Mouse (Mus musculus) neural tube, embryonic 14.5 days (tissue): ENCODE data around the gene Xab2. TPM values are rescaled to one million over a fixed set of nuclear protein-coding genes. Genes with fewer than 3 reads are reported as not detected.

ENCODE experiments used
- ATAC-seq: fragments of 200-750 bp; cut with Nextera tagmentation; 2 replicates; pipeline ENCODE4 v1.8.0; 2017; ENCODE audit warnings: low read depth, mild to moderate bottlenecking, moderate TSS enrichment, moderate library complexity
- H3K27ac ChIP-seq: fragments of 300-500 bp; sonication (generic); 2 replicates; pipeline ENCODE4 v1.5.1; 2014; ENCODE audit warnings: low read depth, mild to moderate bottlenecking, control low read depth, low read length, moderate library complexity, mixed read lengths
- H3K27me3 ChIP-seq: fragments of 300-500 bp; sonication (generic); 2 replicates; pipeline ENCODE4 v1.6.1; 2014; ENCODE audit warnings: low read length; ENCODE audit not compliant: control insufficient read depth, insufficient read depth
- H3K36me3 ChIP-seq: fragments of 300-500 bp; sonication (generic); 2 replicates; pipeline ENCODE4 v1.6.1; 2014; ENCODE audit warnings: low read length, mixed read lengths; ENCODE audit not compliant: control insufficient read depth, insufficient read depth
- H3K4me1 ChIP-seq: fragments of 300-500 bp; sonication (generic); 2 replicates; pipeline ENCODE4 v1.6.1; 2014; ENCODE audit warnings: low read length; ENCODE audit not compliant: control insufficient read depth, insufficient read depth
- H3K4me2 ChIP-seq: fragments of 300-500 bp; sonication (generic); 2 replicates; pipeline ENCODE4 v1.6.1; 2014; ENCODE audit warnings: mild to moderate bottlenecking, low read depth, low read length, control low read depth
- H3K4me3 ChIP-seq: fragments of 300-500 bp; sonication (generic); 2 replicates; pipeline ENCODE4 v1.5.1; 2014; ENCODE audit warnings: low read depth, low read length, control low read depth, mixed read lengths
- H3K9ac ChIP-seq: fragments of 300-500 bp; sonication (generic); replicated peaks from 2 replicates; pipeline ENCODE4 v1.6.1; 2014; ENCODE audit warnings: low read depth, mild to moderate bottlenecking, control low read depth, low read length, mixed read lengths
- H3K9me3 ChIP-seq: fragments of 300-500 bp; sonication (generic); 2 replicates; pipeline ENCODE4 v1.6.1; 2016; ENCODE audit warnings: low read length; ENCODE audit not compliant: control insufficient read depth
- WGBS: fragments of 180-500 bp; shearing (Covaris S2); extraction: QIAGEN DNeasy Blood & Tissue Kit; methylation state at CpG from one replicate; pipeline ENCODE4 v1.1.7; 2014; 5-methylcytosine and 5-hydroxymethylcytosine counted together
- polyA plus RNA-seq: library from polyadenylated mRNA; unstranded; fragments of >200 nt; fragmentation: Nextera tagmentation; extraction: Ambion mirVana; gene quantifications from 2 replicates; pipeline ENCODE4 v1.2.1, GENCODE M21; 2014

Gene Xab2
- polyA plus RNA-seq, 1 experiment from 2014 or later = 48.0 TPM

GRCm38 (mm10) chr8:3579390-3580364, 41.4 kb downstream of the Xab2 start:
- no peaks in the 10 kb centered on the region for H3K36me3 ChIP-seq
- H3K27me3 ChIP-seq = no peaks in the 10 kb centered on the region
- ATAC-seq = no peak
- no peak overlapping the region for H3K9ac ChIP-seq
- 83% methylated on average over 9 of the region's 9 CpGs for WGBS
- H3K4me1 ChIP-seq = no peaks in the 10 kb centered on the region
- no peak overlapping the region for H3K27ac ChIP-seq
- H3K4me2 ChIP-seq = no peak overlapping the region
- H3K9me3 ChIP-seq = no peaks in the 10 kb centered on the region
- no peak overlapping the region for H3K4me3 ChIP-seq

- Histone ChIP-seq H3K4me1 (no peaks in the 10 kb centered on the region), H3K9ac (no peak overlapping the region), H3K9me3 (no peaks in the 10 kb centered on the region), H3K27me3 (no peaks in the 10 kb centered on the region), H3K4me3 (no peak overlapping the region), H3K27ac (no peak overlapping the region), H3K4me2 (no peak overlapping the region), H3K36me3 (no peaks in the 10 kb centered on the region)
- WGBS = 79% methylated on average over 15 of the region's 15 CpGs
- no peak for ATAC-seq
These were observed 44.7 kb downstream of the Xab2 start for GRCm38 (mm10) chr8:3576211-3576960.

- no peak overlapping the region for H3K27ac ChIP-seq
- 91% methylated on average over 3 of the region's 3 CpGs for WGBS
- H3K36me3 ChIP-seq = no peaks in the 10 kb centered on the region
- no peaks in the 10 kb centered on the region for H3K4me1 ChIP-seq
- H3K9me3 ChIP-seq = no peaks in the 10 kb centered on the region
- no peak overlapping the region for H3K4me3 ChIP-seq
- H3K27me3 ChIP-seq = no peaks in the 10 kb centered on the region
- no peak overlapping the region for H3K4me2 ChIP-seq
- no peak for ATAC-seq
- no peak overlapping the region for H3K9ac ChIP-seq
These were observed 46.6 kb downstream of the Xab2 start for GRCm38 (mm10) chr8:3574546-3574945.

- H3K4me3 ChIP-seq = no peak overlapping the region
- no peaks in the 10 kb centered on the region for H3K9me3 ChIP-seq
- H3K4me1 ChIP-seq = 0 out of 2 replicates have a peak, but pooled peaks cover 3% of the 10 kb centered on the region
- H3K9ac ChIP-seq = no peak overlapping the region
- no peaks in the 10 kb centered on the region for H3K27me3 ChIP-seq
- no peaks in the 10 kb centered on the region for H3K36me3 ChIP-seq
- no peak overlapping the region for H3K4me2 ChIP-seq
- 91% methylated on average over 5 of the region's 5 CpGs for WGBS
- no peak for ATAC-seq
- no peak overlapping the region for H3K27ac ChIP-seq
These were observed 51.3 kb downstream of the Xab2 start for GRCm38 (mm10) chr8:3569784-3570183.

GRCm38 (mm10) chr8:3568378-3568777, 52.7 kb downstream of the Xab2 start:
- Histone ChIP-seq H3K27me3 (no peaks in the 10 kb centered on the region), H3K4me2 (no peak overlapping the region), H3K9ac (no peak overlapping the region), H3K9me3 (no peaks in the 10 kb centered on the region), H3K27ac (no peak overlapping the region), H3K4me1 (0 out of 2 replicates have a peak, but pooled peaks cover 3% of the 10 kb centered on the region), H3K4me3 (no peak overlapping the region), H3K36me3 (no peaks in the 10 kb centered on the region)
- WGBS = 4% methylated on average over 7 of the region's 7 CpGs
- ATAC-seq = no peak

GRCm38 (mm10) chr8:3567641-3568371, 53.3 kb downstream of the Xab2 start, which contains the start of gene C330021F23Rik:
TSS of gene C330021F23Rik (plus strand) at chr8:3567990.
- 0 out of 2 replicates have a peak within 1 kb of the TSS, but pooled peaks have one; percentile 4 for H3K4me3 ChIP-seq

More at GRCm38 (mm10) chr8:3567641-3568371, 53.3 kb downstream of the Xab2 start, which contains the start of gene C330021F23Rik:
- Histone ChIP-seq H3K27me3 (no peaks in the 10 kb centered on the region), H3K36me3 (no peaks in the 10 kb centered on the region), H3K4me2 (peak within 1 kb of the TSS; percentile 30; the same call in 1 of the 2 replicates), H3K9ac (no peak within 1 kb of the TSS), H3K27ac (no peak within 1 kb of the TSS), H3K4me1 (0 out of 2 replicates have a peak, but pooled peaks cover 3% of the 10 kb centered on the region), H3K9me3 (no peaks in the 10 kb centered on the region)
- ATAC-seq = peak; percentile 41; the same call in 1 of the 2 replicates
- WGBS = 1% methylated on average over 12 of the region's 12 CpGs

Other genes starting within 250 kb of the Xab2 start
- 11.4 and 12.3 TPM in 2 replicates for gene Arhgef18, start 228.3 kb downstream of the Xab2 start, polyA plus RNA-seq
- 2.6 TPM in 2 replicates for gene Pex11g, start 153.6 kb downstream of the Xab2 start, polyA plus RNA-seq
- gene Tex45, start 150.5 kb downstream of the Xab2 start, polyA plus RNA-seq = 0.35 and 0.66 TPM in 2 replicates
- 26.4 and 43.5 TPM in 2 replicates for gene Zfp358, start 128.2 kb downstream of the Xab2 start, polyA plus RNA-seq
- 64.9 and 86.5 TPM in 2 replicates for gene Mcoln1, start 120.9 kb downstream of the Xab2 start, polyA plus RNA-seq
- 33.5 and 38.0 TPM in 2 replicates for gene Pnpla6, start 105.9 kb downstream of the Xab2 start, polyA plus RNA-seq
- gene C330021F23Rik, start 53.3 kb downstream of the Xab2 start, polyA plus RNA-seq = 0.60 TPM in 1 of 2 replicates, not detected in the other
- gene Camsap3, start 34.0 kb downstream of the Xab2 start, polyA plus RNA-seq = 51.3 and 52.9 TPM in 2 replicates
- 81.2 and 89.1 TPM in 2 replicates for gene Pet100, start 232 bp upstream of the Xab2 start, polyA plus RNA-seq
- gene Pcp2, start 4.2 kb upstream of the Xab2 start, polyA plus RNA-seq = 0.18 and 0.29 TPM in 2 replicates
- gene Stxbp2, start 9.6 kb upstream of the Xab2 start, polyA plus RNA-seq = 33.7 and 40.4 TPM in 2 replicates
- gene Retn, start 34.5 kb upstream of the Xab2 start, polyA plus RNA-seq = 0.54 and 0.63 TPM in 2 replicates
- 0.27 TPM in 1 of 2 replicates, not detected in the other for gene Mcemp1, start 44.4 kb upstream of the Xab2 start, polyA plus RNA-seq
- 14.2 and 27.6 TPM in 2 replicates for gene Fcor, start 51.0 kb upstream of the Xab2 start, polyA plus RNA-seq
- gene Trappc5, start 55.0 kb upstream of the Xab2 start, polyA plus RNA-seq = 41.4 and 48.4 TPM in 2 replicates
- 0.15 and 0.28 TPM in 2 replicates for gene Fcer2a, start 72.9 kb upstream of the Xab2 start, polyA plus RNA-seq
- not detected in 2 replicates for gene Clec4g, start 99.3 kb upstream of the Xab2 start, polyA plus RNA-seq
- gene Cd209a, start 127.7 kb upstream of the Xab2 start, polyA plus RNA-seq = not detected in 2 replicates
- not detected in 2 replicates for gene Cd209e, start 233.0 kb upstream of the Xab2 start, polyA plus RNA-seq